Mouse (Mus musculus) induced T-regulatory cell, adult 2 months (primary cell): ENCODE data around the gene Pip5k1c.

Experiments used
- DNase-seq: peaks from one replicate; pipeline ENCODE4 v3.0.0-alpha.2; 2012; ENCODE audit warnings: low read depth

The Pip5k1c gene

GRCm38 (mm10) chr10:81323141-81323775, 30.5 kb downstream of the Pip5k1c start:
- DNase-seq, result no peak

DNA sequence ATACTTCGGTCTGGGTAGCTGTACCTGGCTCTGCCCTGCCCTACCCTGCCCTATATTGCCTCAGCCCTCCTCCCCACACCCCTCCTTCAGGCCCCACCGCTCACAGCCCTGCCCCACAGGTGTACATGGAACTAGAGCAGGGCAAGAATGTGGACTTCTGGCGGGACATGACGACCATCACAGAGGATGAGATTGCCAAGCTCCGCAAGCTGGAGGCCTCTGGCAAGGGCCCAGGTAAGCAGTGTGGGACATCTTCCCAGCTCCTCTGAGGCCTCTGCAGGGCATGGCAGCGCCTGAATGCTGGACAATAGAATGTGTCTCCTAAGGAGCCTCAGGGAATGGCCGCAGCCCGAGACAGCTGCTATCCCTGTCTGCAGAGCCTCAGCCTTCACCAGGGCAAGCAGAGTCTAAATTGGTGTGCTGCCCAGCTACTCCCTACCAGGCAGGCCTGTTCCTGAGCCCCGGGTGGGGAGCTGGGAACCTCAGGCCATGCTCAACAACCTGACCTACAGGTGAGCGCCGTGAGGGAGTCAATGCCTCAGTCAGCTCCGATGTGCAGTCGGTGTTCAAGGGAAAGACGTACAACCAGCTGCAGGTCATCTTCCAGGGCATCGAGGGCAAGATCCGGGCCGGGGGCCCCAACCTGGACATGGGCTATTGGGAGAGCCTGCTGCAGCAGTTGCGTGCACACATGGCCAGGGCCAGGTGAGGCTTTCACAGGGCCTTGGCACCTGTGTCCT, 31.2 kb downstream of the Pip5k1c start:
- DNase-seq, result no peak

- no peak for DNase-seq
Observed at GRCm38 (mm10) chr10:81325176-81325575, 32.4 kb downstream of the Pip5k1c start.

DNA sequence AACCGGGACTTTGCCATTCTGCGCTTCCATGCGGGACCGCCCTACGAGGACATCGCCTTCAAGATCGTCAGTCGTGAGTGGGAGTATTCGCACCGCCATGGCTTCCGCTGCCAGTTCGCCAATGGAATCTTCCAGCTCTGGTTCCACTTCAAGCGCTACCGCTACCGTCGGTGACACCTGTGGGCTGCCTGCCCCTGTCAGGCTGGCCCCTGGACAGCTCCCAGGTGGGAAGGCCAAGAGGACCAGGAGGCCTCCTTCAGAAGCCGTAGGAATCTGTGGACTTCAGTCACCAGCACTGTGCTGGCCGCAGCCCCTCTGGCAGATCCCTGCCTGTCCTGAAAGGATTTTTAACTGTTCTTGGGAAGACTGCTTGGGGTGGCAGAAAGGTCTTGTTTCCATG, 33.0 kb downstream of the Pip5k1c start:
- DNase-seq, result no peak

GRCm38 (mm10) chr10:81326858-81327257, 34.1 kb downstream of the Pip5k1c start:
- DNase-seq, result no peak

DNA sequence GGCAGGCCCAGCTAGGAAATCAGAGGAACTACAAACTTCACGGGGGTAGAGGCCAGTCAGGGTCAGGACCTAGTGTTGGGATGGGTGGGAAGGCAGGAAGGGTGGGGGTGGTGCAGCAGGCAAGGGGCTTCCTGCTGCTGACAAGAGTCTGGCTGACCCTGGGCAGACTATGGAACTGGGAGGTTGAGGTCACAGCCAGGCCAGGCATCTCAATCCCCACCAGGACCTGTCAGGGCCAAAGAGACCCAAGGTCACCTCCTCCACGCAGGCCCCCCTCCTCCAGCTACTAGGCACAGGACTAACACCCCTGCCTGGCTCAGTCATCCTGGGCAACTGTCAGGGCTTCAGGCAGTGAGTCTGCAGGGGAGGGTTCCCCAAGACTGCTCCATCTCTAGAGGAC, 35.2 kb downstream of the Pip5k1c start:
- no peak for DNase-seq

GRCm38 (mm10) chr10:81328386-81328785, 35.6 kb downstream of the Pip5k1c start, which contains the start of gene Tbxa2r:
Gene Tbxa2r, plus strand, starts transcription at chr10:81328731.
- peak; percentile 71 for DNase-seq

DNA sequence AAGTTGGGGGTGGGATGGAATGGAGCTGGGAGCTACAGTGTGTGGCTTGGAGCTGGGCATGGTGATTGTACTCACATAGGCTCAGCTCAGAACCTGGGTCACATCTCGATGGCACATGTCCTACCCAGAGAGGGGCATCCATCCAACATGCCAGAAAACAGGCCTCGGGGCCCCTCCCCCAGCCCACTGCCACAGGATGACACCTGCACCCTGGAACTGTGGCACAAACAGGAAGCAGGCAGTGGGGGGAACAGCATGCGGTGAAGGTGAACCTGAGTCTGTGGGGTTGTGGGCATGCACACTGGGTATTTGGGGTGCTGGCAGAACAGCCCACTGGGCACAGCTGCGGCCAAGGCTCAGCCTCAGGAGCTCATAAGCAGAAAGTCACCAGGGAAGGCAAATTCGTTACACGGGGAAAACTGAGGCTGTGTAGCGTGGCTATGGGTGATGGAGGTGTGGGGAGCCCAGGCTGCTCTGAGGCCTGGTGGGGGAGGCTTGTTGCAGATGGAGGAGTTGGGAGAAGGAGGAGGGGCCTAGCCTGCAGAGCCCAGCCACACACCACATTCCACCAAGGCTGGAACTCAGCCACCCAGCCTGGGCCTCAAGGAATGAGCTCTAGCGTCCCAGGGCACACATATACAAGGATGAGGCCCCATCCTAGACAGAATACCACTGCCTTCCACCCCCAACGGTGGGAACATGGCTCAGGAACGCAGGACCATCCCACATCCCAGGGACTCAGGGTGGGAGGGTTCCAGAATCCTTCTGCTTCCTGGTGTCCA, 36.6 kb downstream of the Pip5k1c start:
- DNase-seq, result peak; percentile 71

- no peak for DNase-seq
Observed at GRCm38 (mm10) chr10:81330007-81330406, 37.2 kb downstream of the Pip5k1c start.

DNA sequence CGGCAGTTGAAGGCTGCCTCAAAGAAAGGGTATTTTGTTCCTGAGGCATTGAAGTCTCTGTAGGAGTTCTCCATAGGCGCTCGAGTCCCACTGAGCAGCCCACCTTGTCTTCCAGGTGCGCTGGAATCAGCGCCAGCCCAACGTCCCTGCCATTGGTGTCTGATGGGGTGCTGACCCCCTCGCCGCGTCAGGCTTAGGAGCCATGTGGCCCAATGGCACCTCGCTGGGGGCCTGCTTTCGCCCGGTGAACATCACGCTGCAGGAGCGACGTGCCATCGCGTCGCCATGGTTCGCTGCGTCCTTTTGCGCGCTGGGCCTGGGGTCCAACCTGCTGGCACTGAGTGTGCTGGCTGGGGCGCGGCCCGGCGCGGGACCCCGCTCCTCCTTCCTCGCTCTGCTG, 39.5 kb downstream of the Pip5k1c start:
- no peak for DNase-seq

GRCm38 (mm10) chr10:81334324-81334723, 41.6 kb downstream of the Pip5k1c start:
- DNase-seq, result no peak

DNA sequence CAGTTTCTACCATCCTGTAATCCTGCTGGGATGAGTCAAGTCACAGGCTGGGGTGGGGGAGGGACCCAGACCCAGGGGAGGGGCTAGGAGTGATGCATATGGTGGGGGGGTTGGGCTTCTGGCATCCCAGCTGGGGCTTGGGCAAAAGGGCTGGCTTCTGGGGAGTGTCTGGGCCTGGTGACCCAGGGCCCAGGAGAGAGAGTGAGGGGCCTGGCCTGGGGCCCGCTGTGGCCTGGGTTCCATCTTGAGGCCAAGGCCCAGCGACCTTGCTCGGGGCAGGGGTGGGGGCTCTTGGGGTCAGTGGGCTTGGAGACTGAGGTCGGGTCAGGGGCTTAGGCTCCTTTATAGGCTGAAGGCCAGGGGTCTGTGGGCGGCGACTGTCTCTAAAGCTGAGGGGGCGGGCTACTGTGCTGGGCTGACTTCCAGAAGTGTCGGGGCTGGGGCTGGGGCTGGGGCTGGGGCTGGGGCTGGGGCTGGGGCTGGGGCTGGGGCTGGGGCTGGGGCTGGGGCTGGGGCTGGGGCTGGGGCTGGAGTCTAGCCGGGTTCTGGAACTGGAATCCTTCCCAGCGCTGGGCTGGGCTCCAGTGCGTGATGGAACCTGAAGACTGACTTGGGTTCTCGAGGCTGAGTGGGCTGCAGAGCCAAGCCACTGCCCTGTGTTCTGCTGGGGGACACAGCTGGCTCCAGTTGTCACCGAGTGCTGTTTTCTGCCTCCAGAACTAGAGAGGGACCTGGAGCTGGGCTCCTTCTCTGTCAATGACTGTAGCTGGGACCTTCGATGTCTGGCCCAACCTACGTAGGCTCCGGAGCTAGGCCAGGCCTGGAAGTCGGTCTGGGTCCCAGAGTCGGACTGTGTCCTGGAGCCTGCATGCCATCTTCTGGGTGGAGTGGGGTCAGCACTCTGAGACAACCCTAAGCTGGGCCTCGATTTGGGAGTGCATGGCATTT, 42.9 kb downstream of the Pip5k1c start:
- DNase-seq, result no peak

- DNase-seq, result no peak
Observed at GRCm38 (mm10) chr10:81336558-81336957, 43.8 kb downstream of the Pip5k1c start.

DNA sequence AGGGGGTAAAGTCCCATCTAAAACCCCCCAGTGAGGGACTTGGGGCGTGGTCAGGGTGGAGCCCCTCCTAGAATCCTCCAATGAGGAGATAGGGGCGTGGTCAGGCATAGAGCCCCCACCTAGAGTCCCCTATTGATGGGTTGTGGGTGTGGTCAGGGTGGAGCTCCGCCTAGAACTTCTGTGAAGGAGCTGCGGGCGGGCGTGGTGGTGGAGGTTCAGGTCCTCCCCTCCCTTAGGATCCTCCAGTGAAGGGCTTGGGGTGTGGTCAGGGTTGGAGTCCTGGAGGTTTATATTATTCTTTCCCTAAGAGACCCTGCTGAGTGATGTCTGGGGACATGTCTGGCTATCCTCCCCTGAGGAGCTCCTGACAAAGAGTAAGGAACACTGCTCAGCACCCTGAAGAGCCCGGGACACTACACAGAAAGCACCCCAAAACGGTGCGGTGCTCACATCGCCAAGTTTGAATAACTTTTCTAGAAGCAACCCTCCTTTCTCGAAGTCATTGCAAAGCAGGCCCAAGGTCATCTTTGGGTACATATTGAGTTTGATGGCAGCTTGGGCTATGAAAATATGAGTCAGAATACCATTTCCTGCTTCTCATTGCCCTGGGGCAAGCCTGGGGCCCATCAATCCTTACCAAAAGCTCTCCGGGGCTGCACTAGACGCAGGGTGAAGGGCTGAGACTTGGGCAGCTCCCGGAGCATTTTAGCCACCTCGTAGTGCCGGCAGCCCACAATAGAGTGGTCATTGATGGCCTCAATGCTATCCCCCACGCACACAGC, 48.0 kb downstream of the Pip5k1c start:
- DNase-seq, result no peak

DNA sequence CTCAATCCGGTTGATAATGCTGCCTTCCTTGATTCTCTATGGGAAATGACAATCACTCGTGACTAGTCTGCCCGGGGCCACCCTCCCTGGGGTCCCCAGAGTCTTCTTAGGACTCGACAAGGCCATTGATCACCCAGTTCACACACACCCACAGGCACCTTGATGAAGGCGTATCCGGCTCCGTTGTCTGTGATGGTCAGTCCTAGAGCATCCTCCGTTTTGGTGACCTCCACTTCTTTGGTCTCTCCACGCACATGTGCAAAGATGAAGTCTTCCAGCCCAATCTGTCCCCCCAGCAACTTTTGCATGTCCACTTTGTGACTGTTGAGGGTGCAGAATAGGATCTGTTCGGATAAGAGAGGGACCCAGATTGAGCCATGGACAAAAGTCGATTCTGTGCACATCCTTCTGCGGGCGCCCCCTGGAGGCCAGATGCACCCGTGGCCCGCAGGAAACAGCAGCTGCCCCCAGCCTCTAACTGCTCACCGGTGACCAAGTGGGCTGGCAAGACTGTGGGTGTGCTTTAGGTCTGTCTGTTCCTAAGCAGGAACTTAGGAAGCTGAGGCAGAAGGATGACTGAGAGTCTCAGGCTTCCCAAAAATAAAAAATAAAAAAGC, 48.7 kb downstream of the Pip5k1c start:
- DNase-seq, result peak; percentile 87

DNA sequence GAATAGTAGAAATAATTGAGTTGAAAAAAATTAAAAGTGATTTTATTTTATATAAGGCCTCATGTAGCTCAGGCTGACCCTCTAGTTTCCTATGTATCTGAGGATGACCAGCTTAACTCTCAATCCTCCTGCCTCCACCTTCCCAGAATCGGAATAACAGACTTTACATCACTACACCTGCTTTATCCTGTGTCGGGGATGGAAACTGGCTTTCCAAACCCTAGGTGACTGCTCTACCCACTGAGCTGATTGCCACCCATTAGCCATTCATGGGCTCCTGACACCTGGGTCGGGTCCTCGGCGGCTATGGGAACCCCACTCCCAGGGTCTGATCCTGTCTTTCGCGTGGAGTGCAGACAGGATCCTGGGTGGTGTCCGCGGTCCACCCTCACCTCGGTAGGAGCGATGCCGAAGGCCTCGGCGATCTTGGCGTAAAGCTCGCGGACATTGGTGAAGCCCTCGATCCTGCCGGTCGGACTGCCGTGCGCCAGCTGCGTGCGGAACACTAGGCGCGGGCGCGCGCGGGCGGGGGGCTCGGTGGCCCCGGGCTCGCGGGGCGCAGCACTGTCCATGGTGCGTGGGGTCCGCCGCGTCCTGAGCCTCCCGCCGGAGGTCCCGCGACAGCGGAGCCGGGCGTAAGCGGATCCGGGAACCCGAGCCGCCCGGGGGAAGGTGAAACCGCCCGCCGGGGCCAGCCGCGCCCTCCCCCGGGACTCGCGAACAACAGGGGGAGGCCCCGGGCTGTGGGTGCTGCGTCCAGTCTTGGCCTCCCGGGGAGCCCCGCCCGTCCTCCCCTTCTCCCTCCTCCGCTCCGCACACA, 50.1 kb downstream of the Pip5k1c start, which contains the start of gene Gipc3:
TSS of gene Gipc3 (minus strand) at position 581 of the 820 bp plus-strand sequence.
- DNase-seq, result peak; percentile 54

DNA sequence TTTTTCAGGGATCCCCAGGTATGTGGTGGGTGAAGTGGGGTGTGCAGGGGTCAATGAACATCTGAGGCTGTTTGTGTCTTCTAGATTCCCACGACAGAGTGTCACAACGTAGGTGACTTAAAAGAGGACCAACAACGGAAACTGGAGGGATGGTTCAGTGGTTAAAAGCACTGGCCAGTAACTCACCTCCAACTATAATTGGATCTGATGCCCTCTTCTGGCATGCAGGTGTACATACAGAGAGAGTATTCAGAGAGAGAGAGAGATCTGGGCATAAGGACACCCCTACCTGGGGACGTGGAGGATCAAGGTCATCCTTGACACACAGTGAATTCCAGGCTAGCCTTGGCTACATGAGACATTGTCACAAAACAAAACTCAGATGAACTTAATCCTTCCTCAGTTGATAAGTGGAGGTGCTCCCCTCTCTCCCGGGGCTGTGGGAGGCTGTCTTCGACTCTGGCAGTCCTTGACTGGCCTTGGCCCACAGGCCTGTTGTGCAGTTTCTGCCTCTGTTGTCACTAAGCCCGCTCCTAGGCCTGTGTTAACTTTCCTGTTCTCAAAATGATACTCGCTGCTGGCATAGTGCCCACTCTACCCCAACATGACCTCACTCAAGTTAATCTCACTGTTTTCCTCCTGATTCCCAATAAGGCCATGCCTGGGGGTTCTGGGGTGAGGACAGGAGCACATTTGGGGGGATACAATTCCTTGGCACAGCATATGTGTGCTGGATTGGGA, 51.8 kb downstream of the Pip5k1c start:
- DNase-seq, result peak; percentile 67

GRCm38 (mm10) chr10:81345162-81345534, 52.4 kb downstream of the Pip5k1c start:
- DNase-seq, result no peak
